18 mouse cellular contexts compared by ENCODE assay signal in genomic region chr16:8678035-8678434, GRCm38 (mm10). TPM values are rescaled to one million over a fixed set of nuclear protein-coding genes. Genes with fewer than 3 reads are reported as not detected.
DNase-seq lines count a peak whose midpoint lies in the region; TF ChIP-seq lines count a peak whose summit lies in the region.
"Had no signal": no experiment of that assay in that cellular context is flagged by ENCODE, and none has a peak within 500 bp of the region (broad histone marks: within the 10 kb centered on the region; RNA-seq: fewer than 3 reads in every experiment).

No protein-coding gene starts in this region.

- no peaks in the 10 kb centered on the region for H3K79me2 ChIP-seq in MEL (ENCODE audit: control insufficient read depth, insufficient read depth, low read length, poor library complexity)

- H3K4me1 ChIP-seq in MEL (ENCODE audit: control insufficient read depth in 1 of 2, insufficient read depth in 2 of 2, low read length in 2 of 2), result peaks cover 13 to 38% of the 10 kb centered on the region in 2 experiments
- peaks cover 87% of the 10 kb centered on the region for H3K4me1 ChIP-seq in erythroblast, embryonic 14.5 days (ENCODE audit: control insufficient read depth)
- H3K4me1 ChIP-seq in small intestine, adult 2 months (ENCODE audit: control insufficient read depth, insufficient read depth, insufficient read length, low read length), result peaks cover 13% of the 10 kb centered on the region; the same call in 1 of the 2 replicates

- no peak for TF ChIP-seq EP300 in MEL (IDR thresholded peaks at IDR 0.05; ENCODE audit: low read depth in 1 of 2, low read length in 2 of 2)

- TF ChIP-seq RAD21 in MEL (IDR thresholded peaks at IDR 0.05; ENCODE audit: low read depth, low read length), result no peak

- H3K9ac ChIP-seq in MEL (ENCODE audit: control insufficient read depth, low read depth, low read length, poor library complexity, severe bottlenecking), result no peak overlapping the region; the same call in 1 of the 2 replicates

- H3K9me3 ChIP-seq in MEL (replicated peaks; ENCODE audit: insufficient read depth, low read length), result no peaks in the 10 kb centered on the region
- H3K9me3 ChIP-seq in erythroblast, embryonic 14.5 days (ENCODE audit: control insufficient read depth, low read length), result no peaks in the 10 kb centered on the region

- H3K27ac ChIP-seq in MEL (ENCODE audit: control insufficient read depth, low read depth, low read length), result no peak overlapping the region
- peak overlapping the region; percentile 17; the same call in 1 of the 2 replicates for H3K27ac ChIP-seq in small intestine, adult 2 months (ENCODE audit: insufficient read depth, low read depth, low read length)

- H3K4me3 ChIP-seq in MEL (ENCODE audit: control insufficient read depth in 1 of 2, insufficient read depth in 1 of 2, low read depth in 2 of 2, low read length in 2 of 2), result 0 out of 4 replicates have a peak overlapping the region, but pooled peaks of 1 of the 2 experiments have one; percentile 19
- peak overlapping the region; percentile 2 for H3K4me3 ChIP-seq in erythroblast, embryonic 14.5 days (replicated peaks)
- H3K4me3 ChIP-seq in small intestine, adult 2 months (ENCODE audit: low read depth, low read length), result no peak overlapping the region

- TF ChIP-seq POLR2A in MEL (IDR thresholded peaks at IDR 0.05; ENCODE audit: control insufficient read depth in 1 of 2, insufficient read depth in 1 of 2, low read depth in 1 of 2, low read length in 2 of 2, poor library complexity in 1 of 2), result no peak
- no peak for TF ChIP-seq POLR2A in small intestine, adult 2 months (IDR thresholded peaks at IDR 0.05; ENCODE audit: low read depth, low read length)

- 23% methylated on average over 5 of the region's 5 CpGs for WGBS in small intestine, adult 2 months

- no peak for TF ChIP-seq CTCF in MEL (IDR thresholded peaks at IDR 0.05 in 2 of 3, conservative IDR thresholded peaks at IDR 0.05 in 1 of 3; ENCODE audit: control insufficient read depth in 1 of 3, insufficient read depth in 1 of 3, low read depth in 2 of 3, low read length in 3 of 3, poor library complexity in 1 of 3, severe bottlenecking in 1 of 3)
- no peak for TF ChIP-seq CTCF in small intestine, adult 2 months (IDR thresholded peaks at IDR 0.05; ENCODE audit: extremely low read depth, insufficient read length, insufficient replicate concordance, low read depth, low read length)

- peaks cover 0 to 27% of the 10 kb centered on the region in 2 experiments; a peak in 2 of 4 replicates for H3K36me3 ChIP-seq in MEL (ENCODE audit: control insufficient read depth in 1 of 2, insufficient read depth in 2 of 2, low read length in 2 of 2)
- H3K36me3 ChIP-seq in erythroblast, embryonic 14.5 days (ENCODE audit: control insufficient read depth), result peaks cover 55% of the 10 kb centered on the region
- H3K36me3 ChIP-seq in small intestine, adult 2 months (ENCODE audit: control insufficient read depth, insufficient read depth, low read length), result no peaks in the 10 kb centered on the region

- DNase-seq in kidney, postnatal 10 days, result peak; percentile 51
- no peak for DNase-seq in kidney, adult 18-20 months
- DNase-seq in MEL (ENCODE audit: low read depth, low spot score), result peak; percentile 53
- no peak for DNase-seq in cerebellum, adult 9-10 months
- no peak for DNase-seq in frontal cortex, adult 2 months (ENCODE audit: extremely low spot score in 1 of 2, low spot score in 1 of 2)
- no peak for DNase-seq in embryo, embryonic 10 days (ENCODE audit: low spot score)
- DNase-seq: B cell, adult 2 months; kidney, adult 9 months; right cerebral cortex, adult 18-20 months had no signal

- no peaks in the 10 kb centered on the region for H3K27me3 ChIP-seq in MEL (ENCODE audit: control insufficient read depth in 1 of 2, insufficient read depth in 2 of 2, low read length in 2 of 2)
- 0 out of 2 replicates have a peak, but pooled peaks cover 2% of the 10 kb centered on the region for H3K27me3 ChIP-seq in erythroblast, embryonic 14.5 days (ENCODE audit: control insufficient read depth)
- no peaks in the 10 kb centered on the region for H3K27me3 ChIP-seq in small intestine, adult 2 months (ENCODE audit: control insufficient read depth, insufficient read depth, low read length)

TF ChIP-seq in MEL, 35 proteins besides CTCF, POLR2A, EP300 and RAD21:
- TF ChIP-seq TAL1 (IDR thresholded peaks at IDR 0.05; ENCODE audit: low read length) (no peak), ETS1 (IDR thresholded peaks at IDR 0.05; ENCODE audit: low read depth, low read length) (no peak), MAZ (IDR thresholded peaks at IDR 0.05; ENCODE audit: low read depth, low read length) (no peak), POLR2AphosphoS5 (IDR thresholded peaks at IDR 0.05; ENCODE audit: borderline replicate concordance, low read depth, low read length) (no peak), ZKSCAN1 (IDR thresholded peaks at IDR 0.05; ENCODE audit: low read depth, low read length) (no peak)

RNA-seq across cellular contexts. Expression of gene Gm5767, which starts 2.5 kb away (rescaled TPM):
- total RNA-seq in MEL (2012; rRNA removed), result not detected in 2 replicates
- polyA plus RNA-seq in MEL (2012; ENCODE audit: insufficient read depth in 1 of 2, insufficient read length in 2 of 2, low read depth in 1 of 2, low replicate concordance in 2 of 2, missing spikeins in 1 of 2), result not detected
- polyA plus RNA-seq in erythroblast, embryonic 14.5 days (2012), result not detected in 2 replicates
- 0.42 TPM in 1 of 2 replicates, not detected in the other for polyA plus RNA-seq in small intestine, adult 2 months (2012; rRNA removed)
- 0.80 TPM in 1 of 2 replicates, not detected in the other for polyA plus RNA-seq in frontal cortex, adult 2 months (2012; rRNA removed)
- total RNA-seq: ES-E14; layer of hippocampus, postnatal 25 days had no signal
- polyA plus RNA-seq: cortical plate, adult 2 months; heart, embryonic 14.5 days; hindbrain, embryonic 11.5 days; limb, embryonic 11.5 days; neural tube, embryonic 14.5 days had no signal

RNA-seq across cellular contexts. Expression of gene Carhsp1, which starts 6.1 kb away (rescaled TPM):
- 19.5 and 21.4 TPM in 2 replicates for total RNA-seq in MEL (2012; rRNA removed)
- polyA plus RNA-seq in MEL (2012; ENCODE audit: insufficient read depth in 1 of 2, insufficient read length in 2 of 2, low read depth in 1 of 2, low replicate concordance in 2 of 2, missing spikeins in 1 of 2), result 10 to 100 TPM in 1 of 2 experiments, not detected in 1; 28.0 TPM
- 30.7 and 31.2 TPM in 2 replicates for polyA plus RNA-seq in erythroblast, embryonic 14.5 days (2012)
- polyA plus RNA-seq in small intestine, adult 2 months (2012; rRNA removed), result 31.8 and 61.6 TPM in 2 replicates
- polyA plus RNA-seq in frontal cortex, adult 2 months (2012; rRNA removed), result 28.2 and 31.1 TPM in 2 replicates

RNA-seq across cellular contexts. Expression of gene Tmem186, which starts 40.5 kb away (rescaled TPM):
- 18.4 and 22.5 TPM in 2 replicates for total RNA-seq in MEL (2012; rRNA removed)
- 10 to 100 TPM; 18.9 to 99.9 TPM for polyA plus RNA-seq in MEL (2012; ENCODE audit: insufficient read depth in 1 of 2, insufficient read length in 2 of 2, low read depth in 1 of 2, low replicate concordance in 2 of 2, missing spikeins in 1 of 2)
- 0.31 and 0.35 TPM in 2 replicates for polyA plus RNA-seq in erythroblast, embryonic 14.5 days (2012)
- 6.2 and 8.6 TPM in 2 replicates for polyA plus RNA-seq in small intestine, adult 2 months (2012; rRNA removed)
- 16.8 and 18.2 TPM in 2 replicates for polyA plus RNA-seq in frontal cortex, adult 2 months (2012; rRNA removed)

RNA-seq across cellular contexts. Expression of gene Pmm2, which starts 40.6 kb away (rescaled TPM):
- 44.5 and 53.4 TPM in 2 replicates for total RNA-seq in MEL (2012; rRNA removed)
- 10 to 100 TPM in 1 of 2 experiments, not detected in 1; 96.0 TPM for polyA plus RNA-seq in MEL (2012; ENCODE audit: insufficient read depth in 1 of 2, insufficient read length in 2 of 2, low read depth in 1 of 2, low replicate concordance in 2 of 2, missing spikeins in 1 of 2)
- polyA plus RNA-seq in erythroblast, embryonic 14.5 days (2012), result 1.6 and 2.7 TPM in 2 replicates
- 116 and 240 TPM in 2 replicates for polyA plus RNA-seq in small intestine, adult 2 months (2012; rRNA removed)
- 45.3 and 48.4 TPM in 2 replicates for polyA plus RNA-seq in frontal cortex, adult 2 months (2012; rRNA removed)

Comparison
In these comparisons a context has a peak if more than half of its experiments do, and no peak if none do; other contexts are left out.
1. DNase-seq: peak in kidney, postnatal 10 days (single experiment) and MEL (single experiment); none in kidney, adult 18-20 months (single experiment), cerebellum, adult 9-10 months (single experiment), frontal cortex, adult 2 months (0 of 2) and embryo, embryonic 10 days (single experiment).